Mouse (Mus musculus): ENCODE measurements around the gene Fgr.

The Fgr gene

DNA sequence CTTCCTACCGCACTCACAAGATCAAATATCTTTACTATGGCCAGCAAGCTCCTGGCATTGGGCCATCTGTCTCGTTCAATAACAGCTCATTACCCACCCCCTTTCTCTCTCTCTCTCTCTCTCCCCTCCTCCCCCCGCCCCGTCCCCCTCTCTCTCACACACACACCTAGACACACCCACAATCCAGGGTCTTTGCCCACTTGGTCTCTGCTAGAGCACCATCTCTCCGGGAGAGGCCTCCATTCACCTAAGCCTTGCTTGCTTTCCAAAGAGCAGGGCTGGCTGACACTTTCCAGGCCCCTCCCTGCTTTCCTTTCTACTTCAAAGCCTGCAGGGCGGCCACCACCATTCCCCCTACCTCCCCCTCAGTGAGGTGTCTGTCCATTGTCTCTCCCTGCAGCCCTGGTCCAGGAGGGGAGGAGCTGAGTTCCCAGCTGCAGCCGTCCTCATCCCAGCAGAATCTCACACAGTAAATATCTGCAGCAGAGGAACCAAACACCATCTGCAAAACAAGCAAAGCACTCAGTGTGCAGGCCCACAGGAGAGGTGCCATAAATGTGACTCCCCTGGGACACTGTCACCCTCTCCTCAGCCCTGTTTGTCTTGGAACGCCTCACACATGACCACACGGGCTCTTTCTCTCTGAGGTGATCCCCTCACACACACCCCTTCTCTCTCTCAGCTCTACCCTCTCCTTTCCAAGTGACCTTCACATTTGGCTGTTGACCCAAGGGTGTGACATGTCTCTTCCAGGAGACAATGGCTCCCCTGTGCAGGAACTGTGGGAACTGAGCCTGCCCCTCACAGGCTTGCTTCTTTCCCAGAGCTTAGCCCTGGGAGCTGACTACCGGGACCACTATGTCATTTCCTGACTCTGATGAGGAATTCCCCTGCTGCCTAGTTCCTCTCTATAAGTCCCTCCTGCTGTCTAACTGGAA is 14.9 kb upstream of the Fgr start:
- no peak for DNase-seq (ENCODE audit: low spot score in 2 of 2)

DNA sequence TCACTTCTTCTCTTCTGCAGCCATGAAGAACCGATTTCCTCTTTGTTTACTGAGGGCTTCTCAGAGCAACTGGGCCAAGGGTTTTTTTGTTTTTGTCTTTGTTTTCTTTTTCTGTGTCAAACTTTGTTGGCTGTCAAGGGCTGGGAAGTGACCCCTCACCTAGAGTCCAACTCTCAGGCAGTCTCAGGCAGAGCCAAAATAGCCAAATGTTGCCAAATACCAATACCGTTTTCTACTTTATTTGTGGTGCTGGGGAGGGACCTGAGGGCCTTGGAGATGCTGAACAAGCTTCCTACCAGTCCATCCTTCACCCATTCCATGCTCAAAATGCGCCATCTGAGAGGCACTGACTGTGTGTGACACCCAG is 14.2 kb upstream of the Fgr start:
- DNase-seq (ENCODE audit: low spot score in 2 of 2) = no peak

DNA sequence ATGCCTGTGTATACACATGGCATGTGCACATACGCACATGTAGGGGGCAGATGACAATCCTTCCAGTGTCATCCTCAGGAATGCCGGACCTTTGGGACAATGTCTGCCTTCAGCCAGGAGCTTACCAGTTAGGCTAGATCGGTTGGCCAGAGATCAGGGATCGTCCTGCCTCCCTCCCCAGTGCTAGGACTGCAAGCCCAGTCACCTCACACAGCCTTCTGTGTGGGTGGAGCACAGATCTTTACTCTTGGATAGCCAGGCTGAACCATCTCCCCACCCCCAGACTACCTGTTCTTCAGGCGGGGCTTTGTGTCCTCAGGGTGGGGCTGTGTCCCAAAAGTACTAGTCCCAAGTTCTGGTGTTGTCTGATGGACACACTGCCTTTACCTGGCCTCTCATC is 13.6 kb upstream of the Fgr start:
- DNase-seq (ENCODE audit: low spot score in 2 of 2) = no peak

DNA sequence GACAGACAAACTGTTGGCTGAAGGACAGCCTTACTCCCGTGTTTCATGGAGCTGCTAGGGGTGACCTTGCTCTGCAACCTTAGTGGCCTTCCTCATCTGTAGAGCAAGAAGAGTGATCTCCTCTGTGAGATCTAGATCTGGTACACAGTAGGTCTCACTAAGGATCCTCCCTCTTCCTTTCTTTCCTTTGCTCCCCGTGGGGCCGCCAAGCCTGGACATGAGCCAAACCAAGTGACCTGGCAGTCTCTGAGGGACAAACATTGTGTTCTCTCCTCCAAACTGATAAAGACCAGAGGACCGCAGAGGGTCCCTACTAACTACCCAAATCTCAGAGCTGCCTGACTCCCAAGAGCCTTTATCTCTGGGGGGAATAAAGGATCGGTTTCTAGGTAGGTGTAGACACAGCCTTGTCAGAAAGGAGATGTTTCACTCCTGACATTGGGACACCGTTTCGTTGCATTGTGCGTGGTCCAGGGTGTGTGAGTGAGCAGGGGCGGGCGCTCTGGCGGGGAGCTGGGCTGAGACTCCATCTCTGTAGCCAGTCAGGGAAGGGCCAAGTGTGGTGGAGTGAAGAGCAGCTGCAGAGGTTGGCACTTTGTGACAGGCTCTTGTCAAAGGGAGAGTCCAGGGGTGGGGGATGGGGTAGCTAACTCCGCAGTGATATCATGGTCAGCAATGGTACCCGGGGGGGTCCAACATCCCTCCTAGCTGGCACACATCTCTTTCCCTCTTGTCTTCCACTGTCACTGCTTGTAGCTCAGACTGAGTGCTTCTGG is 12.8 kb upstream of the Fgr start:
- peak in 1 of 2 experiments; percentile 54 for DNase-seq (ENCODE audit: low spot score in 2 of 2)

DNA sequence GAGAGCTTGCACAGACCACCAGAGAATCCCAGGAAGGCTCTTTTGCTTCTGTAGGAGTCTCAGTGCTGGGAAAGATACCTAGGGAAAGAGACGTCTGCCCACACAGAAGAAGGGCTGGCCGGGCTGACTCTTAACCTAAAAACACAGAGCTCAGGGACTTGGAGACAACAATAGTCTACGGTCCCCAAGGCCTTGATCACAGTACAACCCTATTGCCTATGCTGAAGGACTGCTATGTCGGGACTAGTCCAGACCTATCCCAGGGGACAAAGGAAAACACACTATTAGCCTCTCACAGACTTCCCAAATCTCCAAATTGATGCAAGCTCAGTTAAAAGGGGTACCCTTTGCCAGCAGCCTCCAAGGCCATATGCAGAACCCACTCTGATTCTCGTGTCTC is 12.0 kb upstream of the Fgr start:
- no peak for DNase-seq (ENCODE audit: low spot score in 2 of 2)

DNA sequence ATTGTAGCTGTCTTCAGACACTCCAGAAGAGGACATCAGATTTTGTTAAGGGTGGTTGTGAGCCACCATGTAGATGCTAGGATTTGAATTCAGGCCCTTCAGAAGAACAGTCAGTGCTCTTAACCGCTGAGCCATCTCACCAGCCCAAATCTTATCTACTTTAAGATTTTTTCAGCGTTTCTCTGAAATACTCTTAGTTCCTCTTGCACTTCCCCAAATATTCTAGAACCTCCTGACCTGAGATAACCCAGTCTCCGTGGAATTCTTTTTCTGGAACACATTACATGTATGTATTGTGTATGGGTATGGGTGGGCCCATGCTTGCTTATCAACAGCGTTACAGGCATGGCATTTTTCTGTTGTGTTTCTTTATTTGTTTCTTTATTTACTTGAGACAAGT is 11.3 kb upstream of the Fgr start:
- no peak for DNase-seq (ENCODE audit: low spot score in 2 of 2)

DNA sequence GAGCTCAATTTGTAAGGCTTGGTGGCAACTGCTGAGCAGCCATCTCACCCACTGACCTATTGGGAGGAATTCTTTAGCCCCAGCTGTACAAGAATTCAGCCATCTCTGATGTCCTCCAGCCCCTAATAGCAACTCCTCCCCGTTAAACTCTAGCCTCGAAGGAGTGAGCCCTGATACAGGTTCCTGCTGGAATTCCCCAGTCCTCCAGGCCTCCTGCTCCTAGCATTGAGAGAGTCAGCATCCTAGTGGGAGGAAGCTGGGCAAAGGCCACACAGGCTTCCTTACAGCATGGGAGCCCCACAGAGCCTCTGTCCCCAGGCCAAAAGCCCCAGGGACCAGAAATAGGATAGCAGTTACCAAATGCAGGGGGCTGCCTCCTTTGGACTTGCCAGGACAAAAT is 10.5 kb upstream of the Fgr start:
- no peak for DNase-seq (ENCODE audit: low spot score in 2 of 2)

DNA sequence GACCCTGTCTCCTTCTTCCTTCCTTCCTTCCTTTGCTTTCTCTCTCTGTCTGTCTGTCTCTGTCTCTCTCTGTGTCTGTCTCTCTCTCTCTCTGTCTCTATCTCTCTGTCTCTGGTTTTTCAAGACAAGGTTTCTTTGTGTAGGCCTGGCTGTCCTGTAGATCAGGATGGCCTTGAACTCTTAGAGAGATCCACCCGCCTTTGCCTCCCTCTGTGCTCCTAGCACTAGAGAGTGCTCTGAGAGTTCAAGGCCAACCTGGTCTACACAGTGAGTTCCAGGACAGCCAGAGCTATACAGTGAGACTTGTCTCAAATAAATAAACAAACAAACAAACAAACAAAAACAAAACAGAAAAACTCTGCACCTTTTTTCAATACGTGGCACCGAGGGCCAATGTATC is 9.8 kb upstream of the Fgr start:
- no peak for DNase-seq (ENCODE audit: low spot score in 2 of 2)

DNA sequence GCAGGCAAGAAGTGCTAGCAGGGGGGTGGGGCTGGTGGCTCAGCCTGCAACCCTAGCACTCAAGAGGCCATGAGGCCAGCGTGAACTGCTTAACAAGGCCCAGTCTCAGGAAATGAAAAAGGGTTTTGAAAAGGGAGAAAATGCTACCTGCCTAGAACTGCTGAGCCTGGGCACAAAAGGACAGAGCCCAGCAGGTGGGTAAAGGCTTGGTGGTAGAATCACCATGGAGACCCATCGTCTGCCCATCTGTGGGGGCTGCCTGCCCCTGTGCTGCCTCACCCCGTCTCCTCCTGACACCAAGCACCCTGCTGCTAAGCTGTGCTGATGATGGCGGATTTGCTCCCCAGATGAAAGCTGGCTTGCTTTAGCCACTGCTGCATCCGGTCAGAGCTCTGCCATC is 9.4 kb upstream of the Fgr start:
- no peak for DNase-seq (ENCODE audit: low spot score in 2 of 2)

DNA sequence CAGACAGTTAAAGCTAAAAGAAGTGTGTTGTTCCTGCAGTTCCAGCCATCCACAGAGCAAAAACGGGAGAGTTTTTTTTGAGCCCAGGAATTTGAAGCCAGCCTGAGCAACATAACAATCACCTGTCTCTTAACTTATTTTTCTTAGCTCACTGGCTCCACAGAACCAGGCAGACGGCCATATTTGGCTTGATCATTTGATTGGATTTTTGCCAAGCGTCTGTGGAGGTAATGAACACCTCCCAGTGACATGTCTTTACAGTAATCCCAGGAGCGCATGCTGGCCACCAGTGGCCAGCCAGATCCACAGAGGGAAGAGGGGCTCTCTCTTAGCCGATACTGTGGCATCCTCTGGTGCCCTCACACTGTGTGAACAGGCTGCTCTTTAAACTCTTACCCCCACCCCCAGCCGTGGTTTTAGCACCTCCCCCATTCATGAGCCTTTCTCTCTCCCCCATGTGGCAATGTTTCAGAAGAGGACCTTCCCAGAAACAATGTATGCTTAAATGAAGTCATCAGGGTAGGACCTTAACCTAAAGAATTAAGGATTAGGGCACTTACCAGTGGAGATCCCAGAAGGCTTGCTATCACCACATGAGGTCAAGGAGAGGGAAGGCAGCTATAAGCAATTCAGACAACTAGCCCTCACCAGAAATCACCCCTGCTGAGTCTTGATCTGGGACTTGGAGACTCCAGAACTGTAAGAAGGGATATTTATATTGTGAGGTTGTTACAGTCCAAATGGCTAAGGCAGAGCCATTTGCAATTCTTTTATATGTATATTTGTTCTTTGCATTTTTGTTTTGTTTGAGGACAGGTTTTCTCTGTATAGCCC is 5.6 kb upstream of the Fgr start:
- no peak for DNase-seq (ENCODE audit: low spot score in 2 of 2)

DNA sequence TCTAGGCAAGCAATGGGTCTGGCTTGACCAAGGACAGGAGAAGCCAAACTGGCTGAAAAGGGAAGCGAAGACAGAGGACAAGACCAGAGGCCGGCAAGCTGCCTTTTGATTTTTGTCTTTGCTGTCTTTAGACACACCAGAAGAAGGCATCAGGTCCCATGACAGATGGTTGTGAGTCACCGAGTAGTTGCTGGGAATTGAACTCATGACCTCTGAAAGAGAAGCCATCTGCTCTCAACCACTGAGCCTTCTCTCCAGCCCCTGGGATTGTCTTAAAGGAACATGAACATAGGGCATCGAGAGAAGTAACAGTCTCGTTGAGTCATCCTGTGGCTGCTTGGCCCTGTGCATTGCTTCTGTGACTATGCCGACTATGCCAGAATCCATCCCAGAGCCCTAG is 2.3 kb upstream of the Fgr start:
- DNase-seq (ENCODE audit: low spot score in 2 of 2) = no peak

DNA sequence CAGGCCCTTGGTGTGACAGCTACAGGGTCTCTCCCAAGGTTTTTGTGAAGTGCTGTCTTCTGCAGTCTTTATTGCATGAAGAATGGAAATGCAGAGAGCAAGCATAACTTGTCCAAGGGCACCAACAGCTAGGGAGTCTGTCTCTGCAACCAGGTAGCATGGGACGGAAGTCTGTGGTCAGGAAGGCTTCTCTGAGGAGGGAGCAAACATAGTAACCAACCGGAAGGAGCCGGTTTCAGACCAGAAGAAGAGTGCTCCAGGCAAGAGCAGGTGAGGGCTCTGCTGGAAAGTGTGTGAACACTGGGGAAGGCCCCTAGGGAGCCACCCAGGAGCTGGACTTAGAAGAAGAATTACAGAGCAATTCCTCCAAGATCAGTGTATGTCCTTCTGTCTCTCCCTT is 1.8 kb upstream of the Fgr start:
- no peak for DNase-seq (ENCODE audit: low spot score in 2 of 2)

DNA sequence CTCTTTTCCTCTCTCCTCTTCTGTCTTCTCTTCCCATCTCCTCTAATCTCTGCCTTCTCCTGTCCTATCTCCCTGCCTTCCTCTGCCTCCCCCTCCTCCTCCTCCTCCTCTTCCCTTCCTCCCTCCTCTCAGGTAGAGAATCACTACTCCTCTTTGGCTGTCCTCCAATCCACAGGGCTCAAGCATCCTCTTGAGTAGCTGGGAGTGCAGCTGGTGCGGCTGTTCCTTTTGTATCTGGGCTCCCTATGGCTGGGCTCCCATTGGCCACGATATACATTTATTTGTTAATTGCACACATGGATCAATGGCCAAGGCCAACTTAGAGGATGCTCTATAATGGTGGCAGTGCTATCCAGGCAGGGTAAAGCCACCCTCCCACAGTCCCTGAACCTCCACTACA is 1.3 kb upstream of the Fgr start:
- DNase-seq (ENCODE audit: low spot score in 2 of 2) = no peak

DNA sequence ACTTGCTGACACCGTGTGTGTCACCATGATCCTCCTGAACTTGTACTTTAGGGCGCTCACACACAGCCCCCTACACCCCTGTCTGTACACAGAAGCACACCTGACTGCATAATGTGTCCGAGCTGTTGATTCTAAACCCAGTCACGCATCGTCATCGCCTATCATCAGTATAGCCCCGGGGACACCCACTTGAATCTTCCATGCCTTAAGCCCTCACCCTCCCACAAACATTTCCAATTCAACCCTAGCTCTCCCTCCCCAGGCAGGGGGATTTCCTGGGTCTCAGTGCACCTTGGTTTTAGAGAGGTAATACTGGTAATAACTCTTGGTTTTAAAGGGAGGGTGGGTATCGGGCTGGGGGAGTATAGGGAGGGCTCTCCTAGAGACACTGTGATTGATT is 709 bp upstream of the Fgr start:
- DNase-seq (ENCODE audit: low spot score in 2 of 2) = no peak

DNA sequence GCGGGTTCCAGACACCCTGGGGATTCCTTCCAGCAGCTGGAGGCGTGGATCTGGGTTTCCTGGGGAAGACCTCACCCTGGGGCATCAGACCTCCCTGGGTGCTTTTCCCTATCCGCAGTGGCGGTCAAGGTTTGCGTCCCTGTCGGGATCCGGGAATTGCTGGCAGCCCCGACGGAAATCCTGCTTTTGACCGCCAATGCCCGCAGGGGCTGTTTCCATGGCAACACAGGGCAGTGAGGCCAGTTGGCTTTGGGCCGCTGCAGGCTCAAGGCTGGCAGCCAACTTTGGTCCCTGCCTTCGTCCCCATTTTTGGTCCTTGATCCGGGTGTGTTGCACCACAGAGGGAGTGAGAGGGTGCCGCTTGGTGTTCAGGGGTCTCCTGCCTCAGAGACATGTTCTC is 1.0 kb downstream of the Fgr start:
- peak in 1 of 2 experiments; percentile 72 for DNase-seq (ENCODE audit: low spot score in 2 of 2)

DNA sequence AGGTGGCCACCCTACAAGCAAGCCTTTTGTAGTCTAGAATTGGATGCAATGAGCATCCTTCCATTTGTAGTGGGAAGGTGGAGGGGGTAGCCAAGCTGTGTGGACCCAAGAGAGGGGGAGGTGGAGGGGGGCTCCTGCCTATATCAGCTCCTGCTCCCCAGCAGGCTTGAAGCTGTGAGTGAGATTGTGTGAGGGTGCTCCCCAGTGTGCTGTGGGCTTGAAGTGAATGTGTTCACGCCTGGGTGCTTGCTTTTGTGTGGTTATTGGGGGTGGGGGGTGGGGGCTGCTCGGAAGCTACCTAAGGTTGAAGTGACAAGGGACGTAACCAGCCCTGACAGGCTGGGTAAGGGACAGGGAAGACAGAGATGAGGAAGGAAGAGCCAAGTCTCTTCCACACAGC is 1.9 kb downstream of the Fgr start:
- DNase-seq (ENCODE audit: low spot score in 2 of 2) = no peak

DNA sequence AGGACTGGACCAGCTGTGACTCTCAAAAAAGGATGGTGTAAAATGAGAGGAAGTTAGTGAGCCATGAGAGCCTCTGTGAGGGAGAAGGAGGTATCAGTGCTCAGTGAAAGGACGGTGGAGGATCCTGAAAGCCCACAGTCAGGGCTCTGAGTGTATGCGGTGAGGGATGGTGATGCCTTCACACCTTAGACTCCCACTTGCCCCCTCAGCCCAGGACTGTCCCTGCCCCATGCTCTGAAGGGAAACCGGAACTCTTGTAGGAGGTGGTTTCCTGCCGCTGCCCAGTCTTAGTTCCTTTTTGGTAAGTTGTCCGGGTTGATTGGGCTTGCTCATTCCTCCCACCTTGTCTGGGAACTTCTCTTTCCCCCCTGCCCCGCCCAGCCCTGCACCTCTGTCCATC is 2.8 kb downstream of the Fgr start:
- DNase-seq (ENCODE audit: low spot score in 2 of 2) = no peak

DNA sequence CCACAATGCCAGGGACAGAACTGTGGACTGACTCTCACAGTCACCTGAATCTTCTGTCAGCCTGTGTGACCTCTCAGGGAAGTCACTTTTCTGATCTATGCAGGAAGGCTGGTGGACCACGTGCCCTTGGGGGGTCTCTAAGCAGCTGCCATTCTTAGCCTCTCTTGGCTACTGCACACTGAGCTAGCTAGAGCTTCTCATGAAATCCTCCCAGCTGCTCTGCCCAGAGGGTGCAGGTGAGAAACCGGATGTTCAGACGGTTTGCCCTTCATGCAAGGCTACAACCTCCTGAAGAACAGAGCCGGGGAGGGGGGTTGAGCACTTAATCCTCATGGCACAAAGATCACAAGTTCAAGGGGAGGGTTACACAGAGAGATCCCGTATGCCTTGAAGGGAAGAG is 3.7 kb downstream of the Fgr start:
- no peak for DNase-seq (ENCODE audit: low spot score in 2 of 2)

DNA sequence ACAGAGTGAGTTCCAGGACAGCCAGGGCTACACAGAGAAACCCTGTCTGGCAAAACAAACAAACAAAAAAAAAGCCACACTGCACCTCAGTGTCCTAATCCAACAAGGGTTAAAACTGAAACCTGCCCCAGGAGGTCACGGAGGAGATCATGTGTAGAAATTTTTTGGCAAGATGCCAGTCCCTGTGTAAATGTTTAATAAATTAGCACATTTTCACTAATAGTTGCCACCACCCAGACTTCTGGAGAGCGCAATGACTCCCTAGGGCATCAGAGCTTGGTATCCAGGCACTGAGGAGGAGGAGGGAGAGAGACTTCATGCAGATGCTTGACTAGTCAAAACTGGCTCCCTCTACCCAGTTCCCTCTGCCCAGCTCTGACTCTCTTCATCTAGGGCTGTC is 5.3 kb downstream of the Fgr start:
- DNase-seq (ENCODE audit: low spot score in 2 of 2) = no peak

DNA sequence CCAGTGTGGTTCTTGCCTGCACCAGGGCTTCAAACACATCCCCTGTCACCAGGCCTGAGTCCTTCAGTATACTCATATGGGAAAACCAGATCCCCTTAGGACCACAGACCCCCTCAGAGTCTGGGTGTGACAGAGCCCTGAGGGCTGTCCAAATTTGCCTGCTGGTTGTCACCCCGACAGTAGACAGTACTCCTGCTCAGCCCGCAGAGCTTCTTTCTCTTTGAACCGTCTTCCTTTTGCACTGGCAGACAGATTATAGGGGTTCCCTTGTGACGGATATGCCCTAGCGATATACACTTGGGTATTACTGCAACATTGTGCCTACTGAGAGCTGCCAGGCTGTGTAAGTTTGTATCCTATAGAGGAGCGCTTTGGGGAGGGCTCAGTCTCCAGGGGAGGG is 7.7 kb downstream of the Fgr start:
- DNase-seq (ENCODE audit: low spot score in 2 of 2) = no peak

DNA sequence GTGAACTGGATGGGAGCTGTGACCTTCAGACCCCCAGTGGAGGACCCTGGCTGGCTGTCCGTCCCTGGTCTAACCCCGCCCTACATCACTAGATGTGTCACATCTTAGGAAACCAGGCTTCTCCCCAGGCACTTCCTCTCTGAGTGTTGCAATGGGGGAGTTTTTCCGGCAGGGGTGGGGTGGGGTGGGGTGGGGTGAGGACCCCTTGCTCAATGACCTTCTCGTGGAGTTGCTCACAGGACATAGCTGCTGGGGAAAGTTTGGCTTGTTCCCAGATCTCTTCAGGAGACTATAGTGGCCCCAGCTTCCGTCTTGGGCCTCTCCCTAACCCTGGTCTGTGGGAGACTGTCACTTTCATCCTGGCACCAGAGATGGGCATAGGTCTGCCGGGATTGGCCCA is 9.1 kb downstream of the Fgr start:
- no peak for DNase-seq (ENCODE audit: low spot score in 2 of 2)

Measured in urinary bladder, postnatal 36 days (tissue).